19 mouse cellular contexts compared by ENCODE assay signal in the genomic region with DNA sequence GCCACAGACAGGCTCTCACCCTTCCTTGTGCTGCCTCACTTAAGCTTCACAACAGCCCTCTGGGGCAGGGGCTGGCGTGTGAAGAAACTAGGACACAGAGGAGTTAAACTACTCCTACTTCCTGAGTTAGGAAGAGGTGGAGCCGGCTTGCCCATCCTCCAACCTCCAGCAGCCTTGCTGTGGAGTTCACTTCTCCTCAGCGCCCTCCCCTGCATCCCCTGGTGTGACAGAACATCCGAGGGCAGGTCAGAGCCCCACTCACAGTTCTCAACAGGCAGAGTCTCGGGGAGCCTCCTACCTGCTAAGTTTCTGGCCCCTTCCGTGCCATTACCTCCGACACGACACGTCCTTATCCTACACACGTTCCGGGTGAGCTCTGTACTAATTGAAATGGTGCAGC.
DNase-seq lines count a peak whose midpoint lies in the region; ATAC-seq and TF ChIP-seq lines count a peak whose summit lies in the region.
"Had no signal": no experiment of that assay in that cellular context is flagged by ENCODE, and none has a peak within 500 bp of the region (broad histone marks: within the 10 kb centered on the region; RNA-seq: fewer than 3 reads in every experiment).

No protein-coding gene starts in this region.

- intact Hi-C loops in gastrocnemius, adult 2 months (cut with DNase I) = no loop called here

- no peak overlapping the region for H3K4me2 ChIP-seq in embryonic facial prominence, embryonic 11.5 days (ENCODE audit: low read depth, low read length)
- H3K4me2 ChIP-seq in limb, embryonic 14.5 days (replicated peaks; ENCODE audit: low read depth, low read length, severe bottlenecking) = peak overlapping the region; percentile 44
- H3K4me2 ChIP-seq: heart, embryonic 15.5 days; hindbrain, embryonic 14.5 days had no signal

- H3K4me3 ChIP-seq in gastrocnemius, adult 2 months = peak overlapping the region; percentile 40; the same call in 1 of the 2 replicates
- H3K4me3 ChIP-seq in kidney, adult 2 months (ENCODE audit: insufficient read depth, low read depth, low read length) = no peak overlapping the region
- H3K4me3 ChIP-seq in embryonic facial prominence, embryonic 11.5 days (ENCODE audit: low read depth, low read length) = no peak overlapping the region
- H3K4me3 ChIP-seq in limb, embryonic 14.5 days (replicated peaks; ENCODE audit: low read length) = 0 out of 2 replicates have a peak overlapping the region, but pooled peaks have one; percentile 19
- H3K4me3 ChIP-seq: erythroblast, embryonic 14.5 days; heart, embryonic 15.5 days had no signal

- H3K27me3 ChIP-seq in kidney, adult 2 months (replicated peaks; ENCODE audit: control insufficient read depth, insufficient read depth, low read length) = no peaks in the 10 kb centered on the region
- H3K27me3 ChIP-seq in embryonic facial prominence, embryonic 11.5 days (ENCODE audit: control insufficient read depth, insufficient read depth, low read length) = no peaks in the 10 kb centered on the region
- no peaks in the 10 kb centered on the region for H3K27me3 ChIP-seq in limb, embryonic 14.5 days (ENCODE audit: control insufficient read depth, insufficient read depth, low read length)

- no peak overlapping the region for H3K9ac ChIP-seq in embryonic facial prominence, embryonic 11.5 days (replicated peaks; ENCODE audit: low read length)
- H3K9ac ChIP-seq in limb, embryonic 14.5 days (ENCODE audit: low read depth, low read length, severe bottlenecking) = peak overlapping the region; percentile 53
- H3K9ac ChIP-seq: forebrain, postnatal 0 days; heart, embryonic 15.5 days; hindbrain, embryonic 14.5 days; liver, embryonic 14.5 days had no signal

- no peak for TF ChIP-seq POLR2A in kidney, adult 2 months (IDR thresholded peaks at IDR 0.05; ENCODE audit: low read depth, low read length)
- no peak for TF ChIP-seq POLR2A in limb, embryonic 14.5 days (IDR thresholded peaks at IDR 0.05; ENCODE audit: borderline replicate concordance, extremely low read depth, insufficient read depth, insufficient read length)

- H3K4me1 ChIP-seq in kidney, adult 2 months (ENCODE audit: control insufficient read depth, insufficient read depth, low read length) = no peaks in the 10 kb centered on the region
- no peaks in the 10 kb centered on the region for H3K4me1 ChIP-seq in embryonic facial prominence, embryonic 11.5 days (ENCODE audit: control insufficient read depth, insufficient read depth, low read length)
- H3K4me1 ChIP-seq in limb, embryonic 14.5 days (ENCODE audit: control insufficient read depth, insufficient read depth, low read length) = peaks cover 5% of the 10 kb centered on the region; the same call in 1 of the 2 replicates

- H3K36me3 ChIP-seq in kidney, adult 2 months (ENCODE audit: control insufficient read depth, insufficient read depth, low read length) = no peaks in the 10 kb centered on the region
- H3K36me3 ChIP-seq in embryonic facial prominence, embryonic 11.5 days (replicated peaks; ENCODE audit: control insufficient read depth, insufficient read depth, low read depth, low read length) = no peaks in the 10 kb centered on the region
- no peaks in the 10 kb centered on the region for H3K36me3 ChIP-seq in limb, embryonic 14.5 days (ENCODE audit: control insufficient read depth, insufficient read depth, low read length)
- H3K36me3 ChIP-seq: heart, embryonic 15.5 days had no signal

- no peaks in the 10 kb centered on the region for H3K9me3 ChIP-seq in embryonic facial prominence, embryonic 11.5 days (replicated peaks; ENCODE audit: control insufficient read depth, low read length)
- H3K9me3 ChIP-seq in limb, embryonic 14.5 days (ENCODE audit: control insufficient read depth, low read length) = no peaks in the 10 kb centered on the region
- H3K9me3 ChIP-seq: heart, embryonic 15.5 days had no signal

- WGBS in kidney, adult 2 months = 23% methylated on average over 11 of the region's 11 CpGs
- WGBS in embryonic facial prominence, embryonic 11.5 days = 49% methylated on average over 11 of the region's 11 CpGs
- WGBS in limb, embryonic 14.5 days = 23% methylated on average over 11 of the region's 11 CpGs

- ATAC-seq in embryonic facial prominence, embryonic 11.5 days (replicated peaks; ENCODE audit: insufficient number of reproducible peaks, low FRiP score, low TSS enrichment, low read depth) = 0 out of 2 replicates have a peak, but pooled peaks have one; percentile 29
- ATAC-seq in limb, embryonic 14.5 days (ENCODE audit: low FRiP score, low read depth) = peak; percentile 30; the same call in 1 of the 2 replicates
- ATAC-seq: forebrain, postnatal 0 days had no signal

- no peak for DNase-seq in gastrocnemius, adult 2 months
- no peak for DNase-seq in gastrocnemius, adult 8-10 months (ENCODE audit: low spot score in 2 of 2)
- peak; percentile 28 to 55 for DNase-seq in kidney, postnatal 4 days
- no peak for DNase-seq in kidney, adult 2 months
- peak; percentile 25 for DNase-seq in embryonic facial prominence, embryonic 11.5 days (ENCODE audit: low spot score)
- DNase-seq in limb, embryonic 14.5 days (ENCODE audit: low spot score) = no peak
- no peak for DNase-seq in cerebellum, postnatal 10 days
- DNase-seq in frontal cortex, postnatal 10 days (ENCODE audit: low spot score in 2 of 2) = no peak
- DNase-seq: adrenal gland, postnatal 10 days; cerebellum, postnatal 36 days; forebrain, postnatal 0 days; kidney, postnatal 36 days; lung, postnatal 10 days; right cerebral cortex, postnatal 14 days; thymus, postnatal 25 days had no signal

- no peak for TF ChIP-seq CTCF in gastrocnemius, adult 2 months (IDR thresholded peaks at IDR 0.05)
- TF ChIP-seq CTCF in kidney, adult 2 months (conservative IDR thresholded peaks at IDR 0.05; ENCODE audit: insufficient read depth, insufficient read length, low read depth, low read length) = no peak

- H3K27ac ChIP-seq in gastrocnemius, adult 2 months = no peak overlapping the region
- no peak overlapping the region for H3K27ac ChIP-seq in kidney, adult 2 months (ENCODE audit: insufficient read depth, low read depth, low read length)
- H3K27ac ChIP-seq in embryonic facial prominence, embryonic 11.5 days (replicated peaks; ENCODE audit: low read depth, low read length) = no peak overlapping the region
- no peak overlapping the region; the same call in 1 of the 2 replicates for H3K27ac ChIP-seq in limb, embryonic 14.5 days (replicated peaks; ENCODE audit: low read depth, low read length)
- H3K27ac ChIP-seq: heart, embryonic 15.5 days; hindbrain, embryonic 14.5 days; liver, embryonic 14.5 days had no signal

Comparison
In these comparisons a context has a peak if more than half of its experiments do, and no peak if none do; other contexts are left out.
1. DNase-seq: peak in kidney, postnatal 4 days (2 of 2) and embryonic facial prominence, embryonic 11.5 days (single experiment); none in gastrocnemius, adult 2 months (single experiment), gastrocnemius, adult 8-10 months (0 of 2), kidney, adult 2 months (single experiment), limb, embryonic 14.5 days (single experiment), cerebellum, postnatal 10 days (0 of 2) and frontal cortex, postnatal 10 days (0 of 2).
2. H3K4me3 ChIP-seq: peak in gastrocnemius, adult 2 months (single experiment) and limb, embryonic 14.5 days (single experiment); none in kidney, adult 2 months (single experiment) and embryonic facial prominence, embryonic 11.5 days (single experiment).